In the genomic region with DNA sequence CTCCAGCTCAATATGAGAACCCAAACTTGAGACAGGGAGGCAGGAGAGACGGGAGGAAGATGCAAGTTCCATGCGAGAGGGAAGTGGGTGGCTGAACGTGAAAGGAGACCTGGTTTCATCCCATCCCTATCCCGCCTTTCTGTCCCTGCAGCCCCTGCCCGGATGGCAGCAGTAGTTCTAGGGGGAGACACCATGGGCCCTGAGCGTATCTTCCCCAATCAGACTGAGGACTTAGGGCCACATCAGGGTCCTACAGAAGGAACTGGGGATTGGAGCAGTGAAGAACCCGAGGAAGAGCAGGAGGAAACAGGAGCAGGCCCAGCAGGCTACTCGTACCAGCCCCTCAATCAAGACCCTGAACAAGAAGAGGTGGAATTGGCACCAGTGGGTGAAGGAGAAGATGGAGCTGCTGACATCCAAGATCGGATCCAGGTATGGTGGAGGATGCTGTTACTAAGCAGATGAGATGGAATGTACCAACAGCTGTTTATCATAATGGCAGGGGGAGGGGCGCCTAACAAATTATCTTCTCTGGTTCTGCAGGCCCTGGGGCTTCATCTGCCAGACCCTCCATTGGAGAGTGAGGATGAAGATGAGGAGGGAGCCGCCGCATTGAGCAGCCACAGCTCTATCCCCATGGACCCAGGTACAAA, we compare ENCODE assay signal across 7 mouse cellular contexts. TPM values are rescaled to one million over a fixed set of nuclear protein-coding genes. Genes with fewer than 3 reads are reported as not detected.
A peak's percentile ranks its signal among the peaks of the same experiment; 100 is the strongest.
DNase-seq lines count a peak whose midpoint lies in the region; ATAC-seq and TF ChIP-seq lines count a peak whose summit lies in the region.

No protein-coding gene starts in this region.

- no peaks in the 10 kb centered on the region for H3K9me3 ChIP-seq in lung, postnatal 0 days (ENCODE audit: low read length)
- no peaks in the 10 kb centered on the region for H3K9me3 ChIP-seq in forebrain, embryonic 10.5 days
- H3K9me3 ChIP-seq in limb, embryonic 11.5 days (ENCODE audit: control insufficient read depth, low read length), result no peaks in the 10 kb centered on the region
- no peaks in the 10 kb centered on the region for H3K9me3 ChIP-seq in stomach, embryonic 14.5 days (ENCODE audit: control insufficient read depth, low read depth, low read length)

- H3K36me3 ChIP-seq in lung, postnatal 0 days (ENCODE audit: insufficient read depth, low read length), result peaks cover 26% of the 10 kb centered on the region; the same call in 1 of the 2 replicates
- peaks cover 65% of the 10 kb centered on the region for H3K36me3 ChIP-seq in forebrain, embryonic 10.5 days (replicated peaks)
- H3K36me3 ChIP-seq in limb, embryonic 11.5 days (ENCODE audit: control insufficient read depth, insufficient read depth, low read length), result peaks cover 42% of the 10 kb centered on the region
- peaks cover 53% of the 10 kb centered on the region for H3K36me3 ChIP-seq in stomach, embryonic 14.5 days (ENCODE audit: control insufficient read depth, insufficient read depth, low read length)

- peak overlapping the region; percentile 52; the same call in 1 of the 2 replicates for H3K9ac ChIP-seq in lung, postnatal 0 days (replicated peaks; ENCODE audit: low read depth)
- peak overlapping the region; percentile 47 for H3K9ac ChIP-seq in limb, embryonic 11.5 days (ENCODE audit: low read length)
- peak overlapping the region; percentile 50 for H3K9ac ChIP-seq in stomach, embryonic 14.5 days (replicated peaks; ENCODE audit: low read depth, low read length)

- DNase-seq in lung, postnatal 0 days (ENCODE audit: low spot score), result no peak
- DNase-seq in lung, postnatal 25 days (ENCODE audit: low spot score), result no peak
- no peak for DNase-seq in forebrain, embryonic 10.5 days (ENCODE audit: extremely low spot score, low spot score)
- DNase-seq in limb, embryonic 11.5 days (ENCODE audit: low spot score), result no peak
- no peak for DNase-seq in right cerebral cortex, postnatal 36 days (ENCODE audit: low spot score in 2 of 2)

- TF ChIP-seq EP300 in lung, postnatal 0 days (IDR thresholded peaks at IDR 0.05), result no peak

- H3K4me3 ChIP-seq in lung, postnatal 0 days (ENCODE audit: low read depth, low read length), result peak overlapping the region; percentile 90
- peak overlapping the region; percentile 93 for H3K4me3 ChIP-seq in forebrain, embryonic 10.5 days
- H3K4me3 ChIP-seq in limb, embryonic 11.5 days (ENCODE audit: low read depth, low read length), result peak overlapping the region; percentile 88
- H3K4me3 ChIP-seq in stomach, embryonic 14.5 days (ENCODE audit: low read depth, low read length), result peak overlapping the region; percentile 89

- H3K4me2 ChIP-seq in lung, postnatal 0 days (replicated peaks; ENCODE audit: low read depth, low read length), result peak overlapping the region; percentile 81
- peak overlapping the region; percentile 83 for H3K4me2 ChIP-seq in limb, embryonic 11.5 days (ENCODE audit: low read depth, severe bottlenecking)
- peak overlapping the region; percentile 92 for H3K4me2 ChIP-seq in stomach, embryonic 14.5 days (replicated peaks; ENCODE audit: low read depth, low read length)

- 23% methylated on average over 12 of the region's 12 CpGs for WGBS in lung, postnatal 0 days
- WGBS in forebrain, embryonic 10.5 days, result 29% methylated on average over 12 of the region's 12 CpGs
- 26% methylated on average over 12 of the region's 12 CpGs for WGBS in limb, embryonic 11.5 days
- WGBS in stomach, embryonic 14.5 days, result 24% methylated on average over 12 of the region's 12 CpGs

- no peak for ATAC-seq in lung, postnatal 0 days
- no peak for ATAC-seq in limb, embryonic 11.5 days (ENCODE audit: insufficient number of reproducible peaks, low FRiP score, low TSS enrichment, low read depth)
- no peak for ATAC-seq in stomach, embryonic 14.5 days (ENCODE audit: insufficient number of reproducible peaks, insufficient read depth, low FRiP score, low read depth)
- no peak for ATAC-seq in monocyte, adult 5-6 weeks (replicated peaks; ENCODE audit: insufficient number of reproducible peaks, low FRiP score, low TSS enrichment, poor library complexity, severe bottlenecking)

- no peaks in the 10 kb centered on the region for H3K27me3 ChIP-seq in lung, postnatal 0 days (replicated peaks; ENCODE audit: insufficient read depth, low read length)
- no peaks in the 10 kb centered on the region for H3K27me3 ChIP-seq in forebrain, embryonic 10.5 days (ENCODE audit: poor library complexity, severe bottlenecking)
- H3K27me3 ChIP-seq in limb, embryonic 11.5 days (ENCODE audit: control insufficient read depth, insufficient read depth, low read length), result no peaks in the 10 kb centered on the region
- no peaks in the 10 kb centered on the region for H3K27me3 ChIP-seq in stomach, embryonic 14.5 days (ENCODE audit: control insufficient read depth, insufficient read depth, low read length)

- H3K4me1 ChIP-seq in lung, postnatal 0 days (ENCODE audit: insufficient read depth, low read depth, low read length), result peaks cover 14% of the 10 kb centered on the region; the same call in 1 of the 2 replicates
- peaks cover 45% of the 10 kb centered on the region for H3K4me1 ChIP-seq in forebrain, embryonic 10.5 days
- peaks cover 17% of the 10 kb centered on the region for H3K4me1 ChIP-seq in limb, embryonic 11.5 days (ENCODE audit: control insufficient read depth, insufficient read depth, low read length)
- peaks cover 24% of the 10 kb centered on the region for H3K4me1 ChIP-seq in stomach, embryonic 14.5 days (ENCODE audit: control insufficient read depth, insufficient read depth, low read length)

- no peak overlapping the region for H3K27ac ChIP-seq in lung, postnatal 0 days (ENCODE audit: low read length)
- H3K27ac ChIP-seq in forebrain, embryonic 10.5 days, result peak overlapping the region; percentile 91
- H3K27ac ChIP-seq in limb, embryonic 11.5 days (replicated peaks; ENCODE audit: low read depth, low read length), result no peak overlapping the region; the same call in 1 of the 2 replicates
- no peak overlapping the region; the same call in 1 of the 2 replicates for H3K27ac ChIP-seq in stomach, embryonic 14.5 days (ENCODE audit: low read length)

- no peak for TF ChIP-seq CTCF in lung, postnatal 0 days (IDR thresholded peaks at IDR 0.05)

RNA-seq across cellular contexts. Expression of a gene that starts 0.9 kb away (rescaled TPM):
- 96.7 and 111 TPM in 2 replicates for polyA plus RNA-seq in lung, postnatal 0 days (2015; fragmentation: Nextera tagmentation; extraction: Ambion mirVana)
- polyA plus RNA-seq in forebrain, embryonic 10.5 days (2016; fragmentation: Nextera tagmentation; extraction: Ambion mirVana), result 132 and 133 TPM in 2 replicates
- 117 and 121 TPM in 2 replicates for polyA plus RNA-seq in limb, embryonic 11.5 days (2014; fragmentation: Nextera tagmentation; extraction: Ambion mirVana)
- polyA plus RNA-seq in stomach, embryonic 14.5 days (2014; fragmentation: Nextera tagmentation; extraction: Ambion mirVana), result 101 and 105 TPM in 2 replicates
- 24.6 to 30.1 TPM (median 28.5 TPM) in 3 replicates for total RNA-seq in monocyte, adult 5-6 weeks (2017)

RNA-seq across cellular contexts. Expression of a gene that starts 3.0 kb away (rescaled TPM):
- 113 and 114 TPM in 2 replicates for polyA plus RNA-seq in lung, postnatal 0 days (2015; fragmentation: Nextera tagmentation; extraction: Ambion mirVana)
- 163 and 165 TPM in 2 replicates for polyA plus RNA-seq in forebrain, embryonic 10.5 days (2016; fragmentation: Nextera tagmentation; extraction: Ambion mirVana)
- 153 and 160 TPM in 2 replicates for polyA plus RNA-seq in limb, embryonic 11.5 days (2014; fragmentation: Nextera tagmentation; extraction: Ambion mirVana)
- 152 and 162 TPM in 2 replicates for polyA plus RNA-seq in stomach, embryonic 14.5 days (2014; fragmentation: Nextera tagmentation; extraction: Ambion mirVana)
- 79.9 to 102 TPM (median 82.5 TPM) in 3 replicates for total RNA-seq in monocyte, adult 5-6 weeks (2017)

RNA-seq across cellular contexts. Expression of a gene that starts 7.4 kb away (rescaled TPM):
- 35.2 and 38.5 TPM in 2 replicates for polyA plus RNA-seq in lung, postnatal 0 days (2015; fragmentation: Nextera tagmentation; extraction: Ambion mirVana)
- 69.0 and 70.1 TPM in 2 replicates for polyA plus RNA-seq in forebrain, embryonic 10.5 days (2016; fragmentation: Nextera tagmentation; extraction: Ambion mirVana)
- 59.8 and 61.3 TPM in 2 replicates for polyA plus RNA-seq in limb, embryonic 11.5 days (2014; fragmentation: Nextera tagmentation; extraction: Ambion mirVana)
- polyA plus RNA-seq in stomach, embryonic 14.5 days (2014; fragmentation: Nextera tagmentation; extraction: Ambion mirVana), result 52.3 and 53.5 TPM in 2 replicates
- total RNA-seq in monocyte, adult 5-6 weeks (2017), result 52.8 to 99.5 TPM (median 65.5 TPM) in 3 replicates

RNA-seq across cellular contexts. Expression of a gene that starts 23.3 kb away (rescaled TPM):
- polyA plus RNA-seq in lung, postnatal 0 days (2015; fragmentation: Nextera tagmentation; extraction: Ambion mirVana), result 31.7 and 31.8 TPM in 2 replicates
- polyA plus RNA-seq in forebrain, embryonic 10.5 days (2016; fragmentation: Nextera tagmentation; extraction: Ambion mirVana), result 144 and 154 TPM in 2 replicates
- polyA plus RNA-seq in limb, embryonic 11.5 days (2014; fragmentation: Nextera tagmentation; extraction: Ambion mirVana), result 122 and 135 TPM in 2 replicates
- polyA plus RNA-seq in stomach, embryonic 14.5 days (2014; fragmentation: Nextera tagmentation; extraction: Ambion mirVana), result 77.5 and 82.8 TPM in 2 replicates
- total RNA-seq in monocyte, adult 5-6 weeks (2017), result 24.4 to 34.6 TPM (median 30.2 TPM) in 3 replicates

RNA-seq across cellular contexts. Expression of a gene that starts 29.7 kb away (rescaled TPM):
- 18.5 and 23.4 TPM in 2 replicates for polyA plus RNA-seq in lung, postnatal 0 days (2015; fragmentation: Nextera tagmentation; extraction: Ambion mirVana)
- 19.6 and 20.2 TPM in 2 replicates for polyA plus RNA-seq in forebrain, embryonic 10.5 days (2016; fragmentation: Nextera tagmentation; extraction: Ambion mirVana)
- polyA plus RNA-seq in limb, embryonic 11.5 days (2014; fragmentation: Nextera tagmentation; extraction: Ambion mirVana), result 18.1 and 18.5 TPM in 2 replicates
- 18.6 and 18.8 TPM in 2 replicates for polyA plus RNA-seq in stomach, embryonic 14.5 days (2014; fragmentation: Nextera tagmentation; extraction: Ambion mirVana)
- 5.4 to 11.1 TPM (median 10.3 TPM) in 3 replicates for total RNA-seq in monocyte, adult 5-6 weeks (2017)
